Mouse (Mus musculus): ENCODE results near the gene Ces2e.
A peak's percentile ranks its signal among the peaks of the same experiment; 100 is the strongest.
"Not testable (repeated sequence)": the region's sequence is repeated elsewhere in the genome, so short reads cannot be mapped to it uniquely, and the experiment has no call there.

Gene Ces2e

DNA sequence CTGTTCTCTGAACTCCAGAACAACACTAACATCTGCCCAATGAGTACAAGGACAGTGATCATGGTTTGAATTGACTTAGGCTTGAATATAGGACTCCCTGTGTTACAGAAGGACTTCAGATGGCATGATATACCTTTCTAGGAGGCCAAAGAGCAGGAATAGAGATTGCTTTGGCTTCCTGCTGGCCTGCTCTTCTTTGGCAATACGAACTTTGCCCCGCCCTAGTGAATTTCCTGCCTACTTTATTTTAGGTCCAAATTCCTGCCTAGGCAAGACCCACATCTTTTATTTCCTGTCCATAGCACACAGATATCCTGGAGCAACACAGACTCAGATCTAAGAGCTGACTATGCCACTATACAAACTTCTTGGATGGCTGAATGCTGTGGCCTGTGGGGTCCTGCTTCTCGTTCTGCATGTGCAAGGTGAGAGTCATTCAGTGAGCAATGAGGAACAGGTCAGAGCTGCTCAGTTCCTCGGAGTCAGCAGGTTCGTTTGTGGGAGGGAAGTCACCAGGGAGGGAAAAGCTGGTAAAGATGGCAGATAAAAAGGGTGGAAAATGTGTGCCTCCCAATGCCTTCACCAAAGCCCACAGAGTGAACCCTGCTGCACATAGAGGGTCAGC, at the start of gene Ces2e:
Gene Ces2e (plus strand): TSS at position 289 of the 625 bp plus-strand sequence.
- no peak for DNase-seq

DNA sequence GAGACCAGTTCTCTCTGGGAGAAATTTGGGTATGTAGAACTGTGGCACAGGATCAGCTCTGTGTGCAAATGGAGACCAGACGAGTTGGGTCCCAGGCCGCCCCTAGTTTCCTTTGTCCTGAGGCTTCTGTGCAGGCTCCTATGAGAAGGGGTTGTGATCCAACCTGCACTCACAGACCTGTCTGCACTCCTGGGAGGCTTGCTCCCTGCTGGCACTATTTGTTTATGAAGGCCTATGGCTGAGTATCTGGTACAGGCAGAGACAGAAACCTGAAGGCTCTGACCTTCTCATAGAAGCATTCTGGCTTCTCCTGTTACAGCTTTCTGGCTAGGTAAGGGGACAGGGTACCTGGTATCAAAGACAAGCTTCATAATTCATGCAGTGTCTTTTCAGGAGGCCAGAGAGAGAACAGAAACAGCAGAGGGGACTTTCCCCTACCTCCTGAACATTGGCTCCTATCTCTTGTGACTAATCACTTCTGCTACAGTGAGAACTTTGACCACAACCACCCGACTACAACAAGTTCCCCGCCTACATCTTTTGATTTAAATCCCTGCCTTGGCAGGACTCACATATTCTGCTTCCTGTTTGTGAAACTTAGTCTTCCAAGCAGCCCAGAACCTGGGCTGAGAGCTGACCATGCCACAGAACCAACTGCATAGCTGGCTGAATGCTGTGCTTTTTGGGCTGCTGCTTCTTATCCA, 39.7 kb upstream of the Ces2e start:
- DNase-seq, result not testable (repeated sequence)

DNA sequence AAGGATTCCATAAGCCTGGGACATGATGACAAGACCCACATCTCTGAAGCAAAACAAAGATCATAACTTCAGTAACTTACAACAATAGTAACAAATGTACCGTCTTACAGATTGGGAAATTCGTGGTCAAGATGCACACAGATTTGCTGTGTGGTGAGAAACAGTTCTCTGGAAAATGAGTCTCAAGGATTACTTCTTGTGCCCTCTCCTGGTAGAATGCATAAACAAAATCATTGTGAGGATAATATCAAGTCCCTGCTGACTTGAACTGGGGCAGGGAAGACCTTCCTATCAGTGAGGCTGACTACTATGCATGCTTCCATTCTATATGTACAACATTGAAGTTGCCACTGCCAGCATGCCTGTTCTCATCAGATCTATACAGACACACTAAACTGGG, 24.3 kb upstream of the Ces2e start:
- DNase-seq, result no peak

DNA sequence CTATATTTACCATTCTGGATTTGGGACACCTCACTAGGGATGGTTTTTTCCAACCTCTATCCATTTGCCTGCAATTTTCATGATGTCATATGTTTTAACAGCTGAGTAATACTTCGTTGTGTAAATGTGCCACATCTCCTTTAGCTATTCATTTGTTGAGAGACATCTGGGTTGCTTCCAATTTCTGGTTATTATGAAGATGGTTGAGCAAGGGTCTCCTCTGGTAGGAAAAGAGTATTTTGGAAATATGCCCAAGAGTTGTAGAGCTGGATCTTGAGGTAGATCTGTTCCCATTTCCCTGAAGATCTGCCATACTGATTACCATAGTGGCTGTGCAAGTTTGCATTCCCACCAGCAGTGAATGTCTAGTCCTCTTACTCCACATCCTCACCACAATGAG, 18.9 kb upstream of the Ces2e start:
- DNase-seq, result no peak

DNA sequence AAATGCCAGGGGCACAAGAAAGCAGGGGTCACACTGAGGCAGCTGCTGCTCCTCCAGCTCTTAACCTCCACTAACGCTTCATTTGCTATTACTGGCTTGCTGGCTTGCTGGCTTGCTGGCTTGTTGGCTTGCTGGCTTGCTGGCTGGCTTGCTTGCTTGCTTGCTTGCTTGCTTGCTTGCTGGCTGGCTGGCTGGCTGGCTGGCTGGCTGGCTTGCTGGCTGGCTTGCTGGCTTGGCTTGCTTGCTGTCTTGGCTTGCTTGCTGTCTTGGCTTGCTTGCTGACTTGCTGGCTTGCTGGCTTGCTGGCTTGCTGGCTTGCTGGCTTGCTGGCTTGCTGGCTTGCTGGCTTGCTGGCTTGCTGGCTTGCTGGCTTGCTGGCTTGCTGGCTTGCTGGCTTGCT, 17.0 kb upstream of the Ces2e start:
- DNase-seq, result not testable (repeated sequence)

DNA sequence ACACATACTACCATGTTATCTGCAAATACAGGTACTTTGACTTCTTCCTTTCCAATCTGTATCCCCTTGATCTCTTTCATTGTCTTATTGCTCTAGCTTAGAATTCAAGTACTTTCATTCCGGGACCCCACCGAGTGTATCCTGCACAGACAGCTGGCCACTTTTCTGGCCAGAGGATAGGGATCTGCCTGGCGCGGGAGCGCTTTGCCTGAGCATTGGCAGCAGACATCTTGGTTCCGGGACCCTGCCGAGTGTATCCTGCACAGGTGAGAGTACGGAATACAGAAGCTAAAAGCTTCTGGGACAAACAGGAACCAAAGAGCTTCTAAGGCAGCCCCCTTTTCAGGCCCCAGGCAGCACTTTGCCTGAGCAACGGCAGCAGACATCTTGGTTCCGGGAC, 16.4 kb upstream of the Ces2e start:
- not testable (repeated sequence) for DNase-seq

DNA sequence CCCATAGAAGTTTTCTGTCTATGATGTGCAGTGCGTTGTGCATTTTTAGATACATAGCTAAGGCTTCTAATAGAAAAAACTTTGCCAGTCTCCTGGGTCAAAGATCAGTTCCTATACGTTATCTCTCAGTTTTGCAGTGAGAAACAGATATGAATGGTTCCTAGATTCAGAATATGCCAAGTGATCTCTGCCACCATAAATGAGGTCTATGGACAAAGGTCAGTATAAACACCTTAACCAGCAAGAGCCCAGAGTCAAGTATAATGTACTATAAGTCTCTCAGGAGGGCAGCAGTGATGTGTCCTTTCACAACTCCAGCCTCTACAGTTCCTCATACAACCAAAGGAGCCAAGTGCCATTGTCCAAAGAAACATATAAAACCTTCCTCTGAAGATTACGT, 1.2 kb downstream of the Ces2e start:
- no peak for DNase-seq

DNA sequence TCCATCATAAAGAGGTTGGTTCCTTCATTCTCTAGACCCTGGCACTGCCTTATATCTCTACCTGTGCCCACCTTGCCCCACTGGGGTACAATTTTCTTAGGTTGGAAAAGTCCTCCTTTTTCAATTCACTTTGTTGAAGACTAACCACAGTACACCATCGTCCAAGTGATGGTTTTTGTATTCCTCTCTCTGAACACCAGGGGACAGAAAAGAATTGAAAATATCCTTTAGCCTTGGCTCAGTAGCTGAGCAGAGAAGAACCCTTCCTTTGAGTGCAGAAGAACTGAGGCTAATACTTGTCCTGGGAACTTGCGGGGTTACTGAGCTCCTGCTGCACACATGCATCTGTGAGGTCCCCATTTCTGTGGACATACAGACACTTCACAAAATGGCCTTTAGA, 18.6 kb downstream of the Ces2e start:
- no peak for DNase-seq

DNA sequence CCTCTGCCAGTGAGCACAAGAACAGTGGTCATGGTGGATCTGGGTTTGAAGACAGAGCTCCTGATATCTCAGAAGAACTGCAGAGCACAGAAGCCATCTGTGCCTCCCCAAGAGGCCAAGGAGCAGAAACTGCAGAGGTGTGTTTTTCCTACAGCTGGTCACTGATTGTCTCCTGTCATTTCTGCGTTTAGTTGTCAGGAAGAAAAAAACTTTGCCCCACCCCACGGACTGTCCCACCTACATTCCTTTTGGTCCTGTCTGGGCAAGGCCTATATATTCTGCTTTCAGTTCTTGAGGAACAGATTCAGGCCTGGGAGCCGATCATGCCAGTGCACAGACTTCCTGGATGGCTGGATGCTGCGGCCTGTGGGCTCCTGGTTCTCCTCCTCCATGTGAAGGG, 21.0 kb downstream of the Ces2e start, which contains the start of gene Ces2f:
Gene Ces2f (plus strand): TSS at position 301 of the 400 bp plus-strand sequence.
- no peak for DNase-seq

DNA sequence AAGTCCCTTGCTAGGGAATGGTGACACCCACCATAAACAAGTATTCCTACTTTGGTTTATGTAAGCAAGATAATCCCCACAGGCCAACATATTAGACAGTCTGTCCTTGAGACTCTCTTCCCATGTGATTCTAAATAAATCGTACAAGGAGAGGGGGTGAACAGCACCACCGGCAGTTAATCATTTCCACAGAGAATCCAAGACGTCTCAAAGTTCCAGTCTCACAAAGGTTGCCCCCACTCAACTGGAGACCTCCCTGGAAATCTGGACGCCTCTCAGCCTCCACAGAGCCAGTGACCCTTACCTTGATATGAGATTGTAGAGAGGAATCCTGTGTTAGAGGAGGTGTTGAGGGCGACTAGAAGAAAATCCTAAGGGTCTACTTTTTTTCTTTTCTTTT, 23.0 kb downstream of the Ces2e start:
- DNase-seq, result no peak

DNA sequence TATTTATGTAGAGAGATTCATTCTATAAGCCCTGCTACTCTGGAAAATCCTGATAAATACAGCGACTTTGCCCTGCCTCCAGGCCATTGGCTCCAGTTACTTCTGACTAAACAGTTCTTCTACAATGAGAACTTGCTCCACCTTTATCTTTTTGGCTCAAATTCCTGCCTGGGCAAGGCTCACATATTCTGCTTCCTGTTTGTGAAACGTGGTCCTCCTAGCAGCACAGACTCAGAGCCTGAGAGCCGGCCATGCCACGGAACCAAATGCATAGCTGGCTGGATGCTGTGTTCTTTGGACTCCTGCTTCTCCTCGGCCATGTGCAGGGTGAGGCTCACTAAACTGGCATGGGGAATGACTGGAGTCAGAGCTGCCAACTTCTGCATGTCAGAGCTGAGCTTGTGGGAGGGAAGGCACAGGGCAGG, 35.5 kb downstream of the Ces2e start, which contains the start of gene Ces2g:
Gene Ces2g (plus strand): TSS at position 182 of the 425 bp plus-strand sequence.
- peak; percentile 6 to 24 for DNase-seq

DNA sequence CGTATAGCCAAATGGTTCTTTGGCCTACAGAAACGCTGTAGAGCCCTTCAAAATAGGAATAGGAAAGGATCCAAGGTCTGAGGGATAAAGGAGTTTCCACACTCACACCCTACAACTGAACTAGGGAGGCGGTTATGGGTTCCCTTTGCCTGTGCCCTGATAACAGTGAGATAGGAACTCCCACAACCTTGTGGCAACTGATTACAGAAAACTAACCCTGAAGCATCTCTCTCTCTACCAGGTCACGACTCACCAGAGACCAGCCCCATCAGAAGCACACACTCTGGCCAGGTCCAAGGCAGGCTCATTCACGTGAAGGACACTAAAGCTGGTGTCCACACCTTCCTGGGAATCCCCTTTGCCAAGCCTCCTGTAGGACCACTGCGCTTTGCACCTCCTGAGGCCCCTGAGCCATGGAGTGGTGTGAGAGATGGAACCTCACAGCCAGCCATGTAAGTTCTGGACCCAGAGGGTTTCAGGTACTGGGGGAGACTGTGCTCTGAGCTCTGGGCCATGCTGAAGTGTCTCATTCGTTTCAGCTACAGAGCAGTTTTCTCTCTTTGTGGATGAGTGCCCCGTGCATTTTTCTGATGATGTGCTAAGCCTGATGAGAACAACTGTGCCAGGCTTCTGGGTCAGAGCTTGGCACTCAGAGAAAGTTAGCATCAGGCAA, 36.3 kb downstream of the Ces2e start:
- DNase-seq, result no peak

DNA sequence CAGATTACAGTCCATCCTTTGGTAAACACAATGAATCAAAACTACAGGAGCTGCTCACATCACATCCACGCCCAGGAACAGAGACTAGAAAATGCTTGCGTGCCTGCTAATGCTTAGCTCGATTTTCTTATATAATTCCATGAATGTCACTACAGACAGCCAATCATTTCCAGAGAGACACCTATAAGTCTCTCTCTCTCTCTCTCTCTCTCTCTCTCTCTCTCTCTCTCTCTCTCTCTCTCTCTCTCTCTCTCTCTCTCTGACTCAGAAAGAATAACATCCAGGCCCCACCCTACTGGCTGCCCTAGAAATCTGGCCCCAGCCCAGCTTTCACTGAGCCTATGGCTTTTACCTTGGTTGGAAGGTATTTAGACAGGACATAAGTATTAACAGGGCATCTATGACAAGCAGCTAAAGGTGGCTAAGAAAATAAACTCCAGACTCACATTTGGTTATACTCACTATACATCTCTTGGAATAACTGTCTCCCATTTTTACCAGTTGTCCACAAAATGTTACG, 37.4 kb downstream of the Ces2e start:
- no peak for DNase-seq

DNA sequence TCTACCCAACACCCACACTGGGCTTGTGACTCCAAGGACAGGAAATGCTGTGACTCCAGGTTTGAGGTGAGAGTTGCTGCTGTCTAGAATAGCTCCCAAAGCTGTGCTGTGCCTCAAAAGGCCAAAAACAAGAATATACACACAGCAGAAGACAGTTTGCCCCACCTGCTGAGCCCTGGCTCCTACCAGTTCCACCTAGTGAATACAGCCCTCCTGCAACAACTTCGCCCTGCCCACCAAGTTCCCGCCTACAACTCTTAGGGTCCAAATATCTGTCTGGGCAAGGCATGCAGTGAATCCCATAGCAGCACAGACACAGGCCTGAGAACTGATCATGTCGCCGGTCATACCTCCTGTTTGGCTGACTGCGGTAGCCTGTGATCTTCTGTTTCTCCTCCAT, 58.1 kb downstream of the Ces2e start:
- DNase-seq, result no peak
